Mouse (Mus musculus) hindbrain, embryonic 11.5 days (tissue): ENCODE measurements at regions not wholly inside any gene's neighbourhood (a gene's known extent, or its start where the extent isn't known, plus 50 kb on each side); places are given as distances from the start of the nearest gene placed in this dataset.

Source experiments
- ATAC-seq: fragments of 200-750 bp; cut with Nextera tagmentation; 2 replicates; pipeline ENCODE4 v1.8.0; 2017; ENCODE audit warnings: mild to moderate bottlenecking, moderate TSS enrichment, moderate library complexity; ENCODE audit not compliant: low FRiP score
- DNase-seq: peaks from one replicate; pipeline ENCODE4 v3.0.0-alpha.2; 2015; ENCODE audit warnings: low spot score
- H3K27ac ChIP-seq: fragments of 300-500 bp; sonication (generic); 2 replicates; pipeline ENCODE4 v1.5.1; 2014; ENCODE audit warnings: mild to moderate bottlenecking, low read depth, low read length
- H3K27me3 ChIP-seq: fragments of 300-500 bp; sonication (generic); 2 replicates; pipeline ENCODE4 v1.6.1; 2014; ENCODE audit warnings: mild to moderate bottlenecking, low read length, moderate library complexity, mixed read lengths; ENCODE audit not compliant: control insufficient read depth, insufficient read depth
- H3K36me3 ChIP-seq: fragments of 300-500 bp; sonication (generic); 2 replicates; pipeline ENCODE4 v1.6.1; 2014; ENCODE audit warnings: mild to moderate bottlenecking, low read length, moderate library complexity, mixed read lengths; ENCODE audit not compliant: control insufficient read depth, insufficient read depth
- H3K4me1 ChIP-seq: fragments of 300-500 bp; sonication (generic); replicated peaks from 2 replicates; pipeline ENCODE4 v1.6.1; 2014; ENCODE audit warnings: low read length, mixed read lengths; ENCODE audit not compliant: control insufficient read depth, insufficient read depth
- H3K4me2 ChIP-seq: fragments of 300-500 bp; sonication (generic); replicated peaks from 2 replicates; pipeline ENCODE4 v1.6.1; 2014; ENCODE audit warnings: mild to moderate bottlenecking, low read depth, low read length
- H3K4me3 ChIP-seq: fragments of 300-500 bp; sonication (generic); 2 replicates; pipeline ENCODE4 v1.5.1; 2014; ENCODE audit warnings: low read depth, low read length
- H3K9ac ChIP-seq: fragments of 300-500 bp; sonication (generic); 2 replicates; pipeline ENCODE4 v1.6.1; 2014; ENCODE audit warnings: low read depth, low read length
- H3K9me3 ChIP-seq: fragments of 300-500 bp; sonication (generic); 2 replicates; pipeline ENCODE4 v1.6.1; 2016; ENCODE audit warnings: low read length; ENCODE audit not compliant: control insufficient read depth
- WGBS: fragments of 180-500 bp; shearing (Covaris S2); extraction: QIAGEN DNeasy Blood & Tissue Kit; methylation state at CpG from one replicate; pipeline ENCODE4 v1.1.7; 2014; 5-methylcytosine and 5-hydroxymethylcytosine counted together

- Histone ChIP-seq H3K9ac (no peak overlapping the region), H3K4me3 (no peak overlapping the region), H3K4me1 (no peaks in the 10 kb centered on the region), H3K27ac (no peak overlapping the region), H3K36me3 (no peaks in the 10 kb centered on the region), H3K9me3 (no peaks in the 10 kb centered on the region), H3K4me2 (no peak overlapping the region), H3K27me3 (no peaks in the 10 kb centered on the region)
- DNase-seq, result no peak
- ATAC-seq, result no peak
- WGBS, result 100% methylated on average over 1 of the region's 1 CpGs
Observed at GRCm38 (mm10) chr11:90981626-90982025, 293.5 kb upstream of the Tom1l1 start.

GRCm38 (mm10) chr11:90978234-90978633 is 290.1 kb upstream of the Tom1l1 start:
- H3K4me1 ChIP-seq, result no peaks in the 10 kb centered on the region
- 76% methylated on average over 3 of the region's 3 CpGs for WGBS
- H3K9me3 ChIP-seq, result no peaks in the 10 kb centered on the region
- DNase-seq (no peak), ATAC-seq (no peak)
- no peaks in the 10 kb centered on the region for H3K36me3 ChIP-seq
- no peak overlapping the region for H3K4me2 ChIP-seq
- no peak overlapping the region for H3K27ac ChIP-seq
- H3K9ac ChIP-seq, result no peak overlapping the region
- H3K27me3 ChIP-seq, result no peaks in the 10 kb centered on the region
- H3K4me3 ChIP-seq, result no peak overlapping the region

- 89% methylated on average over 5 of the region's 5 CpGs for WGBS
- Histone ChIP-seq H3K9ac (no peak overlapping the region), H3K9me3 (no peaks in the 10 kb centered on the region), H3K4me2 (no peak overlapping the region), H3K36me3 (no peaks in the 10 kb centered on the region), H3K27ac (no peak overlapping the region), H3K4me3 (no peak overlapping the region), H3K27me3 (no peaks in the 10 kb centered on the region), H3K4me1 (no peaks in the 10 kb centered on the region)
- DNase-seq (no peak), ATAC-seq (no peak)
Observed at GRCm38 (mm10) chr11:90941076-90941475, 252.9 kb upstream of the Tom1l1 start.

GRCm38 (mm10) chr11:90925738-90926137 is 237.6 kb upstream of the Tom1l1 start:
- no peaks in the 10 kb centered on the region for H3K36me3 ChIP-seq
- no peak overlapping the region for H3K4me2 ChIP-seq
- no peaks in the 10 kb centered on the region for H3K4me1 ChIP-seq
- H3K4me3 ChIP-seq, result no peak overlapping the region
- no peak overlapping the region for H3K9ac ChIP-seq
- DNase-seq (no peak), ATAC-seq (no peak)
- H3K9me3 ChIP-seq, result no peaks in the 10 kb centered on the region
- no peak overlapping the region for H3K27ac ChIP-seq
- H3K27me3 ChIP-seq, result no peaks in the 10 kb centered on the region

- no peak overlapping the region for H3K9ac ChIP-seq
- WGBS, result 83% methylated on average over 3 of the region's 3 CpGs
- no peak overlapping the region for H3K4me2 ChIP-seq
- no peak overlapping the region for H3K4me3 ChIP-seq
- H3K27ac ChIP-seq, result no peak overlapping the region
- H3K4me1 ChIP-seq, result no peaks in the 10 kb centered on the region
- no peak for DNase-seq
- no peaks in the 10 kb centered on the region for H3K27me3 ChIP-seq
- no peak for ATAC-seq
- no peaks in the 10 kb centered on the region for H3K36me3 ChIP-seq
- no peaks in the 10 kb centered on the region for H3K9me3 ChIP-seq
Observed at GRCm38 (mm10) chr11:90917782-90918181, 229.6 kb upstream of the Tom1l1 start.

- Histone ChIP-seq H3K4me2 (no peak overlapping the region), H3K9me3 (no peaks in the 10 kb centered on the region), H3K36me3 (no peaks in the 10 kb centered on the region), H3K27ac (no peak overlapping the region), H3K9ac (no peak overlapping the region), H3K27me3 (no peaks in the 10 kb centered on the region), H3K4me3 (no peak overlapping the region), H3K4me1 (no peaks in the 10 kb centered on the region)
- DNase-seq (no peak), ATAC-seq (no peak)
- 79% methylated on average over 3 of the region's 3 CpGs for WGBS
Observed at GRCm38 (mm10) chr11:90894236-90894635, 206.1 kb upstream of the Tom1l1 start.

GRCm38 (mm10) chr11:90873122-90873521 is 185.0 kb upstream of the Tom1l1 start:
- no peak overlapping the region for H3K4me3 ChIP-seq
- H3K4me2 ChIP-seq, result no peak overlapping the region
- H3K36me3 ChIP-seq, result no peaks in the 10 kb centered on the region
- no peaks in the 10 kb centered on the region for H3K9me3 ChIP-seq
- DNase-seq (no peak), ATAC-seq (no peak)
- H3K4me1 ChIP-seq, result no peaks in the 10 kb centered on the region
- H3K27me3 ChIP-seq, result no peaks in the 10 kb centered on the region
- H3K27ac ChIP-seq, result no peak overlapping the region
- H3K9ac ChIP-seq, result no peak overlapping the region

- no peaks in the 10 kb centered on the region for H3K4me1 ChIP-seq
- H3K36me3 ChIP-seq, result no peaks in the 10 kb centered on the region
- ATAC-seq (no peak), DNase-seq (no peak)
- H3K9ac ChIP-seq, result no peak overlapping the region
- no peak overlapping the region for H3K4me2 ChIP-seq
- no peaks in the 10 kb centered on the region for H3K27me3 ChIP-seq
- WGBS, result 68% methylated on average over 2 of the region's 2 CpGs
- no peaks in the 10 kb centered on the region for H3K9me3 ChIP-seq
- H3K27ac ChIP-seq, result no peak overlapping the region
- H3K4me3 ChIP-seq, result no peak overlapping the region
Observed at GRCm38 (mm10) chr11:90871686-90872085, 183.5 kb upstream of the Tom1l1 start.

GRCm38 (mm10) chr11:90863981-90864760 is 176.0 kb upstream of the Tom1l1 start:
- no peak overlapping the region for H3K9ac ChIP-seq
- no peaks in the 10 kb centered on the region for H3K27me3 ChIP-seq
- no peaks in the 10 kb centered on the region for H3K36me3 ChIP-seq
- H3K4me1 ChIP-seq, result no peaks in the 10 kb centered on the region
- no peak overlapping the region for H3K4me2 ChIP-seq
- ATAC-seq (no peak), DNase-seq (no peak)
- no peak overlapping the region for H3K4me3 ChIP-seq
- H3K27ac ChIP-seq, result no peak overlapping the region
- WGBS, result 86% methylated on average over 4 of the region's 4 CpGs
- H3K9me3 ChIP-seq, result no peaks in the 10 kb centered on the region
